Mouse (Mus musculus) kidney, postnatal 0 days (tissue): ENCODE measurements at regions not wholly inside any gene's neighbourhood (a gene's known extent, or its start where the extent isn't known, plus 50 kb on each side); places are given as distances from the start of the nearest gene placed in this dataset.
A peak's percentile ranks its signal among the peaks of the same experiment; 100 is the strongest.

Experiments used
- ATAC-seq: fragments of 200-750 bp; cut with Nextera tagmentation; replicated peaks from 2 replicates; pipeline ENCODE4 v1.8.0; 2017; ENCODE audit warnings: low read depth, moderate number of reproducible peaks, moderate TSS enrichment, moderate library complexity; ENCODE audit not compliant: low FRiP score
- DNase-seq: peaks from one replicate; pipeline ENCODE4 v3.0.0-alpha.2; 2016; ENCODE audit warnings: low spot score
- H3K27ac ChIP-seq: fragments of 300-500 bp; sonication (generic); 2 replicates; pipeline ENCODE4 v1.5.1; 2014; ENCODE audit warnings: mild to moderate bottlenecking
- H3K27me3 ChIP-seq: fragments of 300-500 bp; sonication (generic); 2 replicates; pipeline ENCODE4 v1.6.1; 2014; ENCODE audit warnings: low read length, mixed read lengths; ENCODE audit not compliant: insufficient read depth
- H3K36me3 ChIP-seq: fragments of 300-500 bp; sonication (generic); 2 replicates; pipeline ENCODE4 v1.6.1; 2014; ENCODE audit warnings: low read length, mixed read lengths; ENCODE audit not compliant: insufficient read depth
- H3K4me1 ChIP-seq: fragments of 300-500 bp; sonication (generic); replicated peaks from 2 replicates; pipeline ENCODE4 v1.6.1; 2014; ENCODE audit warnings: antibody characterized with exemption, low read length, mixed read lengths; ENCODE audit not compliant: insufficient read depth
- H3K4me2 ChIP-seq: fragments of 300-500 bp; sonication (generic); 2 replicates; pipeline ENCODE4 v1.6.1; 2014; ENCODE audit warnings: mild to moderate bottlenecking, low read length, moderate library complexity, mixed read lengths
- H3K4me3 ChIP-seq: fragments of 300-500 bp; sonication (generic); replicated peaks from 2 replicates; pipeline ENCODE4 v1.5.1; 2014; ENCODE audit warnings: low read depth, low read length
- H3K9ac ChIP-seq: fragments of 300-500 bp; sonication (generic); 2 replicates; pipeline ENCODE4 v1.6.1; 2014; ENCODE audit warnings: low read depth, low read length
- H3K9me3 ChIP-seq: fragments of 300-500 bp; sonication (generic); replicated peaks from 2 replicates; pipeline ENCODE4 v1.6.1; 2016; ENCODE audit warnings: low read length, inconsistent platforms, mixed read lengths
- CTCF ChIP-seq: IDR thresholded peaks from 2 replicates; pipeline ENCODE4 v1.5.1; 2016; ENCODE audit warnings: antibody characterized with exemption, low read depth, mild to moderate bottlenecking, moderate library complexity
- WGBS: fragments of 180-500 bp; shearing (Covaris S2); extraction: QIAGEN DNeasy Blood & Tissue Kit; methylation state at CpG from one replicate; pipeline ENCODE4 v1.1.7; 2014; 5-methylcytosine and 5-hydroxymethylcytosine counted together

GRCm38 (mm10) chr2:107869304-107869958, 579.0 kb downstream of the Kcna4 start:
- H3K4me2 ChIP-seq: no peak overlapping the region
- no peak overlapping the region for H3K4me3 ChIP-seq
- H3K27me3 ChIP-seq: no peaks in the 10 kb centered on the region
- DNase-seq: peak; percentile 56
- peak; percentile 68 for TF ChIP-seq CTCF
- H3K36me3 ChIP-seq: no peaks in the 10 kb centered on the region
- no peak overlapping the region for H3K27ac ChIP-seq
- no peak for ATAC-seq
- H3K4me1 ChIP-seq: no peaks in the 10 kb centered on the region
- H3K9me3 ChIP-seq: no peaks in the 10 kb centered on the region
- H3K9ac ChIP-seq: no peak overlapping the region
- 46% methylated on average over 3 of the region's 3 CpGs for WGBS

DNA sequence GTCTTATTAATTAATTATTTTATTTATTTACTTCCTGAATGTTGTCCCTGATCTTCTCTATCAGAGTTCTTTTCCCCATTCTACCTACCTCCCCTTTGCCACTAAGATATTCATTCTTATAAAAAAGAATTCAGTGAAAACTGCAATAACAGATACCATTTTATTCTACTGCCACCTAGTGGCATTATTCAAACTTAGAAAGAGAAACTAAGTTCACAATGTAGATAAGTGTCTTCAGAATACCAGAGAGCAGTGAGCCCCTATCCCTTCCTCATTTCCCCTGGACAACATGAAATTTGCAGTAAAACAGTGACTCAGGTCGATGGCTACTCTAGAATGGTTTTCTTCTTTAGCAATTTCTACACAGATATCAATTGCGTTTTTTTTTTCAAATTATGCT, 589.2 kb downstream of the Kcna4 start:
- DNase-seq (peak; percentile 54), ATAC-seq (no peak)
- Histone ChIP-seq H3K4me1 (no peaks in the 10 kb centered on the region), H3K4me3 (no peak overlapping the region), H3K27me3 (no peaks in the 10 kb centered on the region), H3K27ac (no peak overlapping the region), H3K4me2 (no peak overlapping the region), H3K9ac (no peak overlapping the region), H3K36me3 (no peaks in the 10 kb centered on the region), H3K9me3 (no peaks in the 10 kb centered on the region)
- peak; percentile 62 for TF ChIP-seq CTCF
- 27% methylated on average over 2 of the region's 2 CpGs for WGBS

- DNase-seq: peak; percentile 36
- 65% methylated on average over 3 of the region's 3 CpGs for WGBS
- TF ChIP-seq CTCF: peak; percentile 57
- Histone ChIP-seq H3K9me3 (no peaks in the 10 kb centered on the region), H3K4me2 (no peak overlapping the region), H3K27ac (no peak overlapping the region), H3K9ac (no peak overlapping the region), H3K4me3 (no peak overlapping the region), H3K36me3 (no peaks in the 10 kb centered on the region), H3K27me3 (no peaks in the 10 kb centered on the region), H3K4me1 (no peaks in the 10 kb centered on the region)
- 0 out of 2 replicates have a peak, but pooled peaks have one; percentile 25 for ATAC-seq
Measured at GRCm38 (mm10) chr2:107886063-107886762, 595.8 kb downstream of the Kcna4 start.

DNA sequence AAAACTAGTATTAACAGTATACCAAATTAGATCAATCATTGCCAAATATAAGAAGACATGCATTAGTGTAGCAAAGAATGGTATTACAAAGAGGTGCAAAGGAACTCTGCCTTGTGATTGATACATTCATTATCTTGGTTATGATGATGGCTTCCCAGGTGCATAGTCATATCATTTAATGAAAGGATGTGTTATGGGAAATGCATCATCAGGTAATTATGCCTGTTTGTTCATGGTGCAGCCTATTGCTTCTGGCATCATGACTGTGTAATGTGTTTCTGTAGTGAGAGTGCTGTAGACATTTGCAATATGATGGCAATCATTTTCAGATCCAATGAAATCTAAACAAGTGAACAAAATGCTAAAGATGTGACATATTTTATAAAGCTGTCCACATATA, 597.8 kb downstream of the Kcna4 start:
- Histone ChIP-seq H3K27ac (no peak overlapping the region), H3K9me3 (no peaks in the 10 kb centered on the region), H3K9ac (no peak overlapping the region), H3K4me2 (no peak overlapping the region), H3K36me3 (no peaks in the 10 kb centered on the region), H3K4me1 (no peaks in the 10 kb centered on the region), H3K27me3 (no peaks in the 10 kb centered on the region), H3K4me3 (no peak overlapping the region)
- no peak for TF ChIP-seq CTCF
- DNase-seq (no peak), ATAC-seq (no peak)

- Histone ChIP-seq H3K27me3 (no peaks in the 10 kb centered on the region), H3K9me3 (no peaks in the 10 kb centered on the region), H3K27ac (no peak overlapping the region), H3K9ac (no peak overlapping the region), H3K36me3 (no peaks in the 10 kb centered on the region), H3K4me2 (no peak overlapping the region), H3K4me1 (no peaks in the 10 kb centered on the region), H3K4me3 (no peak overlapping the region)
- no peak for TF ChIP-seq CTCF
- DNase-seq (no peak), ATAC-seq (no peak)
- 74% methylated on average over 2 of the region's 2 CpGs for WGBS
Measured at GRCm38 (mm10) chr2:107925116-107925515, 634.7 kb downstream of the Kcna4 start.

GRCm38 (mm10) chr2:107926606-107927005, 636.2 kb downstream of the Kcna4 start:
- Histone ChIP-seq H3K4me1 (no peaks in the 10 kb centered on the region), H3K27me3 (no peaks in the 10 kb centered on the region), H3K27ac (no peak overlapping the region), H3K4me3 (no peak overlapping the region), H3K4me2 (no peak overlapping the region), H3K9me3 (no peaks in the 10 kb centered on the region), H3K36me3 (no peaks in the 10 kb centered on the region), H3K9ac (no peak overlapping the region)
- WGBS: 71% methylated on average over 1 of the region's 1 CpGs
- ATAC-seq (no peak), DNase-seq (no peak)
- no peak for TF ChIP-seq CTCF
